Mouse (Mus musculus) bone marrow macrophage, adult 2 months (primary cell): Measurements from ENCODE around the gene Prkn. TPM values are rescaled to one million over a fixed set of nuclear protein-coding genes. Genes with fewer than 3 reads are reported as not detected.

Experiments
- H3K27ac ChIP-seq: 2 replicates; pipeline ENCODE4 v1.5.1; 2012; ENCODE audit warnings: low read depth, low read length; ENCODE audit not compliant: insufficient read depth
- H3K4me1 ChIP-seq: 2 replicates; pipeline ENCODE4 v1.6.1; 2012; ENCODE audit warnings: low read length; ENCODE audit not compliant: control insufficient read depth, insufficient read depth
- H3K4me3 ChIP-seq: 2 replicates; pipeline ENCODE4 v1.5.1; 2012; ENCODE audit warnings: mild to moderate bottlenecking, low read length, moderate library complexity; ENCODE audit not compliant: insufficient read depth
- CTCF ChIP-seq: IDR thresholded peaks from 2 replicates; pipeline ENCODE4 v1.5.1; 2012; ENCODE audit warnings: low read depth, mild to moderate bottlenecking, low read length, moderate library complexity
- POLR2A ChIP-seq: IDR thresholded peaks from 2 replicates; pipeline ENCODE4 v1.6.1; 2012; ENCODE audit warnings: mild to moderate bottlenecking, low read depth, low read length, borderline replicate concordance
- polyA plus RNA-seq: library from polyadenylated mRNA; stranded (reverse); fragments of >200 nt; gene quantifications from 2 replicates; pipeline ENCODE4 v1.2.4, GENCODE M21; 2012; ENCODE audit not compliant: missing spikeins, insufficient read depth, insufficient read length

Prkn gene
- polyA plus RNA-seq, 1 experiment, result 9.9 TPM

DNA sequence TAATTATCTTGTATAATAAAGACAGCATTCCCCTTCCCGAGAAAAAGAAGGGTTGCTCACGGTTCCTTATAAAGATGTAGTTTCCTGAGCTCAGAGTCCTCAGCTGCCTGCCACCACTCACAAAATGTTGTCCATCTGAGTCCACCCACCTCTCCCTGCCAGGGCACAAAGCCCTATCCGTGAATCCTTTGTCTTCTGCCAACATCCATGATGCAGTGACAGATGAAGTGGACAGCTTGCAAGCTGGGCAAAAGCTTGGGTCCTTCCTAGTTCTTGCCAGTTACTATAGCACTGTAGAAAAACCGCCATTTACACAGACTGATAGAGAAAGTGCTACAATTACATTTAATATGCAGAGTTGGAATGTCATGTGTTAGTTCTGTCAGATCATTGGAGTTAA, 649.9 kb downstream of the Prkn start:
- TF ChIP-seq CTCF (no peak), POLR2A (no peak)
- H3K4me1 ChIP-seq, result no peaks in the 10 kb centered on the region
- no peak overlapping the region for H3K27ac ChIP-seq
- no peak overlapping the region for H3K4me3 ChIP-seq

DNA sequence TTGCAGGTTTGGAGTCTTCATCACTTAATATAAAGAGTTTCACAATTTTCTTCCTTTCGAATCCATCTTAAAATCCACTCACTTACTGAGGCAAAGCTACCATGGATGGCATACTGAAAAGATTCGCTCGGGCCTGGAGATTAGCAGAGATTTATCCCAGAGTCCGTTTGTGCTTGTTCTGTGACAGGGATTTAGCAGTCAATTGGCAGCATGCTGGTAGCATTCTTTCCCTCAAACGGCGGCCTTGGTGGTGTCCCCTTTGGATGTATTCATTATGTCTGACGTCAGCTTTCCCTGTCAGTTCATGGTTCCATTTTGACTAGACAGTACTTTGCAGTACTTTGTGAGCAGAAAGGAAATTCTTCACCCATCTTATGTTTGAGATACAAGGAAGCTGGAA, 662.4 kb downstream of the Prkn start:
- TF ChIP-seq POLR2A (no peak), CTCF (no peak)
- H3K4me1 ChIP-seq, result no peaks in the 10 kb centered on the region
- no peak overlapping the region for H3K27ac ChIP-seq
- H3K4me3 ChIP-seq, result no peak overlapping the region

DNA sequence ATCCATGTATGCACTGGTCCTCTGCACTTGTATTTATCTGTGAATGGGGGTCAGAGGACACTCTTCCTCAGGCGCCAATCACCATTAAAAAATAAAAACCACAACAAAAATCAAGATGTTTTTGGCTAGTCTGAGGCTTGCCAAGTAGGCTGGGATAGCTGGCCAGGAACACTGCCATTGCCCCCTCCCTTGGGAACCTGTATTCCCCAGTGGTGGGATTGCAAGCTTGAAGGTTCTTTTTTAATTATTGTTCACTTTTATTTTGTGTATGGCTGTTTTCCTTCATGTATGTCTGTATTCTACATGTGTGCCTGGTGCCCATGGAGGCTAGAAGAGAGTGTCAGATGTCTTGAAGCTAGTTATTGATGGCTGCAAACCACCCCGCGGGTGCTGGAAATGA, 664.3 kb downstream of the Prkn start:
- Histone ChIP-seq H3K4me3 (no peak overlapping the region), H3K4me1 (no peaks in the 10 kb centered on the region), H3K27ac (no peak overlapping the region)
- no peak for TF ChIP-seq CTCF
- no peak for TF ChIP-seq POLR2A

DNA sequence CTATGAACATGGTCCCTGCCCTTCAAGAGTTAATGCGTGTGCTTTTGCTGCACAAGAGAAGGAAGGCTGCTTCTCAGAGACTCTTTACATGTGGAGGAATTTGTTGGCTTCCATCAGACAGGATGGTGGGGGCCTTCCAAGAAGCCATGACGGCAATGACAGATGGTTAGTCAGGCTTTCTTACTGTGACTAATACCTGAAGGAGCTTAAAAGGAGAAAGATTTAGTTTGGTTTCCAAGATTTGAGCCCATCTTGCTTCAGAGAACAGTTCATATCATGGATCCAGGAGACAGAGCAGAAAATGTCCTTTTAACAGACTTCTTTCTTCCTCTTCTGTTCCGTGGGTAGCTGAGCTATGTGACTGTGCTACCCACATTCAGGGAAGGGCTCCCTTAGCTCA, 666.9 kb downstream of the Prkn start:
- TF ChIP-seq CTCF, result no peak
- no peak for TF ChIP-seq POLR2A
- no peaks in the 10 kb centered on the region for H3K4me1 ChIP-seq
- no peak overlapping the region for H3K4me3 ChIP-seq
- H3K27ac ChIP-seq, result no peak overlapping the region

DNA sequence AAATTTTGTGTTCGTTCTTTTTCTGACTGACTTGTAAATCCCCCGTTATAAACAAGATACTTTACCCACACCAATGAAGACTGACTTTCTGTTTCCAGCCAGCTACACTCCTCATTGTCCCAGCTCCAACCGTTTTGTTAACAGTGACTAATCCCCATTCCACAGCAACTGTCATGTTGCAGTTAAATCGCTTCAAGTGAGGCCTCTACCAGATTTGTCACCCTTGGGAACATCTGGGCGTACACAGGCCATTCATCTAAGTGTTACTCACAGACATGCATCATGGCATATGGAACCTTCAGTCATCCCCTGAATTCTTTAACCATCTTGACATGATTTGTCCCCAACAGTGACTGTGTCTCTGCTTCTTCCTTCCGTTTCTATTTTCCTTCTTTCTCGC, 669.9 kb downstream of the Prkn start:
- H3K4me1 ChIP-seq, result no peaks in the 10 kb centered on the region
- H3K27ac ChIP-seq, result no peak overlapping the region
- TF ChIP-seq POLR2A (no peak), CTCF (no peak)
- no peak overlapping the region for H3K4me3 ChIP-seq

DNA sequence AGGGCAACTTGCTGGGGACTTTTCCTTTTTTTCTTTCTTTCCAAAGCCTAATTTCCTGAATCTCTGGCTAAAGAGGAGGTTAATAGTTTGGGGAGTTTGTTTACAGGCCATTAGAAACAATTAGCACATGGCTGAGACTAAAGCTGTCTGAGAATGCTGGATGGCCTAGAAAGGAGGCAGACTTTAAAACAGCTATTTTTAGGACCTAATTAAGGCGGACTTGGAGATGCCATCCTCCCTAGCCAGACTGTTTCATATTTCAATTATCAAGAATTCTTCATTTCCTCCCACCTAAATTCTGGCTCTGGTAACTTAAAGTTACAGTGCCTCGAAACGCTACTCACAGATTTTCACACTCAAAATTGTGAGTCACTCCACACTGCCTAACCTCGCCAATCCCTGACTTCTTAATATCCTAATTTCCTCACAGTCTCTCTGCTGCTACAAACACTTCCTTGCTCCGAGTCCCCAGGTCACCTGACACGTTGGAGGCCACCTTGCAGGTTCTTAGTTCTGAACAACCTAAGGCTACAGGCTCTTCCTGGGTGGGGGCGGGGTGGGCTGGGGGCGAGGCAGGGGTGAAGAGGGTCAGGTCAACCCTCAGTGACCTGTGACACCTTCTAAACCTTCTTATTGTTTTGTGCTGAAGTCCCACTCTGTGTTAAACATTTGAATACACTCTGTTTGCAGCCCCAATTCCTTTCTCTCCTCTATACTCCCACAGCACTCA, 674.0 kb downstream of the Prkn start:
- H3K4me3 ChIP-seq, result no peak overlapping the region
- no peaks in the 10 kb centered on the region for H3K4me1 ChIP-seq
- TF ChIP-seq CTCF (no peak), POLR2A (no peak)
- no peak overlapping the region for H3K27ac ChIP-seq

DNA sequence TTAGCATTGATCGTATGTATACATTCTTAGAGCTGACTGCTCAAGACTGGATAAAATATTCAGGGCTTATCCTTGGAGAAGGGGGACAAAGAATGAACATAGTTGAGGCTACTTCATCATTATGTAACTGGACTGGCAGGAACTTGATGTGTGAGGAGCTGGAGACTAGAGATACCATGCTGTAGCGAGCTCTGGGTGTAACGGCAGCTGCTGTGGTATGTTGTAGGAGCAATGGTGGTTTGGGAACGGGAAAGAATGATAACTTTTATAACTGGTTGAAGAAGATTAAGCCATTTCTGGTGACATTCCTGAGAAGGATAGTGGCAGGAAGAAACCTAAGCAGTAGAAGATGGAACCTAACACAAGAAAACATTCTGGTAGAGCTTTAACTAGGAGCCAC, 675.4 kb downstream of the Prkn start:
- Histone ChIP-seq H3K4me3 (no peak overlapping the region), H3K4me1 (no peaks in the 10 kb centered on the region), H3K27ac (no peak overlapping the region)
- no peak for TF ChIP-seq CTCF
- TF ChIP-seq POLR2A, result no peak

DNA sequence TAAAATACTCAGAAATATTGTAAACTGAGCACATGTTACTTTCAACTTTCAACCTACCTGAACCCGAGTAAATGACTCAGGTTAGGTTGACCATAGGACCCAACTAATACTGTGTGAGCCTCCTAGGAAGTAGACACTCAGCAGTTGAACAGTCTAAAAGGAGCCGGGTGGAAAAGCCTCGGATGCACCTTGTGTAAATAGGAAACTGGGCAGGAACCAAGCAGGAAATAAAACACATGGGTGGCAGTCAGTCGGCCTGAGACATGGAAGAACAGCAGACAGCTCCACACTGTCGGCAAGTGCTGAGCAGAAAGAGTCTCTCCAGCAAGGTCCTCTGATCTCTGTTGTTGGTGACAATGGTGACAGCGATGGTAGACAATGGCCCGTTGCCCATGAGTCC, 676.0 kb downstream of the Prkn start:
- Histone ChIP-seq H3K27ac (no peak overlapping the region), H3K4me1 (no peaks in the 10 kb centered on the region), H3K4me3 (no peak overlapping the region)
- TF ChIP-seq CTCF (no peak), POLR2A (no peak)

DNA sequence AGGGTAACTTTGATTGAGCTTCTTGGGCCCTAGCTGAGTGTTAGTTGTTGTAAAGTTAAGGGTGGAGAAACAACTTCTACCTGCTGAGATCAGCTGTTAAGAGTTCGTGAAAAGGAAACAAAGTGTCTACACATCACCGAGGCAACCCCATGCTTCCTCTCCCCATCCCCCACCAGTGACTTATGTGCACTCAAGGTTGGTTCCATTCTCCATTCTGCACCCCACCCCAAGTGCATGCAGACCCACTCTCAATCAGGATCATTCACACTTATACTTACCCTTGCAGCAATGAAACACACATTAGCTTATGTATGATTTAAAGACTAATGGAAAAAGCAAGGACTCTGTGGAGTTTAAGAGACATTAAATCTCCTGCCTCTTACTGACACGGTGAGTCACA, 691.9 kb downstream of the Prkn start:
- TF ChIP-seq POLR2A (no peak), CTCF (no peak)
- Histone ChIP-seq H3K4me3 (no peak overlapping the region), H3K4me1 (no peaks in the 10 kb centered on the region), H3K27ac (no peak overlapping the region)

DNA sequence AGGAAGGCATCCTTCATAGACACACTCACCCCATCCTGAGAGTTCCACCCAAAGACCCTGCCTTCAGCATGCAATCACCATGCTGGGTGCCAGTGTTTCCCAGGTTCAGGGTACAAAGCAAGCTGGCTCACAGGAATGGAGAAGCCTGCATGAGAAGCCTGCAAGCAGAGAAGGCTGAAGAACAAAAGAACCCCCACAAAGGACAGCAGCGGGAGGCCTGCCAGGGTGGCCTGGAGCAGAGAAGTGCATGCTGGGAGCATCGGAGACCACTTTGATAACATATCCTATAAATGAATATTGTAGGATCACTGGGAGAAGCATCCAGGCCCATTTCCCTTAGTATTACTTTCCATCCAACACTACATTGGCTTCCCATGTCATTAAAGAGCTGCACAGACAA, 692.6 kb downstream of the Prkn start:
- no peak overlapping the region for H3K27ac ChIP-seq
- no peak overlapping the region for H3K4me3 ChIP-seq
- no peak for TF ChIP-seq POLR2A
- TF ChIP-seq CTCF, result no peak
- H3K4me1 ChIP-seq, result no peaks in the 10 kb centered on the region

DNA sequence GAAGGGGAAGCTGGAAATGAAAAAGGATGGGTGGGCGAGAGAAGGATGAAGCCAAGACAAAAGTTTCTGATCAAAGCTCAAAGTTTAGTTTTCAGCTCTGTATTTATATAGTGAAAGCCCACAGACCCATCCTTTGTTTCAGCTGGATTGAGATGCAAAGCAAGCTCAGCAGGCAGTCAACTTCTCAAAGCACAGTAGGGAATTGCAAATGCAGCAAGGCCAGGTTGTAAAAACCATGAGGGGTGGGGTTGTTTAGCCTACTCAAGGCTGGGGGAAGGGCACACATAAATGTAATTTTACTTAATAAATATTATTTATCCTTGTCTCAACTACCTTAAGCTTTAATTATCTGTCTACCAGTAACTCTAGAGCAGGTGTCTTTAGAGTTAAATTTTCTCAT, 693.7 kb downstream of the Prkn start:
- H3K4me3 ChIP-seq, result no peak overlapping the region
- H3K27ac ChIP-seq, result no peak overlapping the region
- TF ChIP-seq CTCF (no peak), POLR2A (no peak)
- H3K4me1 ChIP-seq, result no peaks in the 10 kb centered on the region
